Mouse (Mus musculus) midbrain, embryonic 11.5 days (tissue): ENCODE results near the gene Duoxa1. TPM values are rescaled to one million over a fixed set of nuclear protein-coding genes. Genes with fewer than 3 reads are reported as not detected.

Experiments used
- polyA plus RNA-seq: library from polyadenylated mRNA; unstranded; fragments of >200 nt; fragmentation: Nextera tagmentation; extraction: Ambion mirVana; gene quantifications from 2 replicates; pipeline ENCODE4 v1.2.1, GENCODE M21; 2014

The Duoxa1 gene
- polyA plus RNA-seq, 1 experiment from 2014 or later: not detected

Other genes starting within 250 kb of the Duoxa1 start
- 11.1 and 11.9 TPM in 2 replicates for gene Spg11, start 195.3 kb downstream of the Duoxa1 start, polyA plus RNA-seq
- 124 and 131 TPM in 2 replicates for gene B2m, start 166.0 kb downstream of the Duoxa1 start, polyA plus RNA-seq
- not detected in 2 replicates for gene Trim69, start 153.0 kb downstream of the Duoxa1 start, polyA plus RNA-seq
- not detected in 2 replicates for gene Patl2, start 127.5 kb downstream of the Duoxa1 start, polyA plus RNA-seq
- not detected in 2 replicates for gene Terb2, start 127.5 kb downstream of the Duoxa1 start, polyA plus RNA-seq
- gene Sord, start 79.0 kb downstream of the Duoxa1 start, polyA plus RNA-seq: 34.2 and 38.1 TPM in 2 replicates
- 0.03 TPM in 1 of 2 replicates, not detected in the other for gene Duox2, start 15.3 kb downstream of the Duoxa1 start, polyA plus RNA-seq
- gene Duoxa2, start 14.8 kb downstream of the Duoxa1 start, polyA plus RNA-seq: not detected in 2 replicates
- 0.04 TPM in 1 of 2 replicates, not detected in the other for gene Duox1, start 1.9 kb upstream of the Duoxa1 start, polyA plus RNA-seq
- gene Shf, start 55.4 kb upstream of the Duoxa1 start, polyA plus RNA-seq: 6.7 and 9.2 TPM in 2 replicates
- 0.22 TPM in 1 of 2 replicates, not detected in the other for gene Slc28a2, start 112.7 kb upstream of the Duoxa1 start, polyA plus RNA-seq
- not detected in 2 replicates for gene Gm14085, start 171.2 kb upstream of the Duoxa1 start, polyA plus RNA-seq